Mouse (Mus musculus) heart, postnatal 25 days (tissue): Measurements from ENCODE around the gene Rps6kc1. TPM values are rescaled to one million over a fixed set of nuclear protein-coding genes. Genes with fewer than 3 reads are reported as not detected.

ENCODE experiments used
- DNase-seq: peaks from one replicate; pipeline ENCODE4 v3.0.0; 2022; ENCODE audit warnings: low spot score
- intact Hi-C: fragments of 180-260 bp; cut with DNase I; formaldehyde crosslinking; loops from one replicate; pipeline ENCODE4 v1.15.1; 2025
- total RNA-seq, 2 experiments: library from RNA; stranded (reverse); gene quantifications; 2 replicates each; pipeline ENCODE4 v1.2.3; 2021

Gene Rps6kc1
- total RNA-seq, 2 experiments from 2014 or later, result 16.6 to 16.9 TPM

- DNase-seq, result no peak
- intact Hi-C loops, result no loop called here
These were observed 64.6 kb downstream of the Rps6kc1 start for GRCm38 (mm10) chr1:190846956-190847355.

GRCm38 (mm10) chr1:190846074-190846730, 65.4 kb downstream of the Rps6kc1 start:
- intact Hi-C loops, result no loop called here
- DNase-seq, result no peak

- no peak for DNase-seq
- intact Hi-C loops, result no loop called here
These were observed 66.2 kb downstream of the Rps6kc1 start for GRCm38 (mm10) chr1:190845419-190845818.

GRCm38 (mm10) chr1:190844356-190844755, 67.2 kb downstream of the Rps6kc1 start:
- no peak for DNase-seq
- intact Hi-C loops, result no loop called here

GRCm38 (mm10) chr1:190836046-190836445, 75.5 kb downstream of the Rps6kc1 start:
- DNase-seq, result no peak
- intact Hi-C loops, result no loop called here

- no peak for DNase-seq
- intact Hi-C loops, result loop anchor here (5.0 kb wide), 1 partner anchor 33 kb away; no protein-coding TSS in a partner anchor
These were observed 77.2 kb downstream of the Rps6kc1 start for GRCm38 (mm10) chr1:190834201-190834907.

- DNase-seq, result no peak
- intact Hi-C loops, result loop anchor here (1.0 to 5.0 kb wide), 2 partner anchors 34 to 48 kb away; no protein-coding TSS in a partner anchor
These were observed 78.5 kb downstream of the Rps6kc1 start for GRCm38 (mm10) chr1:190832965-190833630.

- DNase-seq, result no peak
- intact Hi-C loops, result loop anchor here (1.0 to 5.0 kb wide), 2 partner anchors 35 to 49 kb away; no protein-coding TSS in a partner anchor
These were observed 79.6 kb downstream of the Rps6kc1 start for GRCm38 (mm10) chr1:190831839-190832497.

- DNase-seq, result no peak
- intact Hi-C loops, result no loop called here
These were observed 85.0 kb downstream of the Rps6kc1 start for GRCm38 (mm10) chr1:190826486-190827034.

- DNase-seq, result no peak
- intact Hi-C loops, result no loop called here
These were observed 87.8 kb downstream of the Rps6kc1 start for GRCm38 (mm10) chr1:190823745-190824144.

GRCm38 (mm10) chr1:190816141-190816540, 95.4 kb downstream of the Rps6kc1 start:
- no peak for DNase-seq
- intact Hi-C loops, result no loop called here

GRCm38 (mm10) chr1:190810408-190810807, 101.2 kb downstream of the Rps6kc1 start:
- intact Hi-C loops, result no loop called here
- DNase-seq, result no peak

- DNase-seq, result no peak
- intact Hi-C loops, result no loop called here
These were observed 102.8 kb downstream of the Rps6kc1 start for GRCm38 (mm10) chr1:190808766-190809221.

GRCm38 (mm10) chr1:190806817-190807216, 104.8 kb downstream of the Rps6kc1 start:
- no peak for DNase-seq
- intact Hi-C loops, result no loop called here

GRCm38 (mm10) chr1:190798668-190799067, 112.9 kb downstream of the Rps6kc1 start:
- intact Hi-C loops, result loop anchor here (5.0 kb wide), 1 partner anchor 911 kb away; no protein-coding TSS in a partner anchor
- DNase-seq, result no peak

- intact Hi-C loops, result loop anchor here (2.0 to 5.0 kb wide), 2 partner anchors 753 to 910 kb away; no protein-coding TSS in a partner anchor
- no peak for DNase-seq
These were observed 114.0 kb downstream of the Rps6kc1 start for GRCm38 (mm10) chr1:190797483-190798058.

GRCm38 (mm10) chr1:190796745-190797482, 114.7 kb downstream of the Rps6kc1 start:
- intact Hi-C loops, result loop anchor here (2.0 to 5.0 kb wide), 2 partner anchors 752 to 910 kb away; no protein-coding TSS in a partner anchor
- no peak for DNase-seq

- no peak for DNase-seq
- intact Hi-C loops, result no loop called here
These were observed 119.9 kb downstream of the Rps6kc1 start for GRCm38 (mm10) chr1:190791638-190792037.

- DNase-seq, result no peak
- intact Hi-C loops, result no loop called here
These were observed 120.8 kb downstream of the Rps6kc1 start for GRCm38 (mm10) chr1:190790720-190791119.
